Mouse (Mus musculus) right cerebral cortex, adult 18-20 months (tissue): Measurements from ENCODE around the gene Bsx.

Source experiments
- DNase-seq: peaks from one replicate; pipeline ENCODE4 v3.0.0; 2022; ENCODE audit warnings: mixed read lengths

Bsx gene

GRCm38 (mm10) chr9:40907413-40907812 is 33.5 kb downstream of the Bsx start:
- no peak for DNase-seq

GRCm38 (mm10) chr9:40908411-40908810 is 34.5 kb downstream of the Bsx start:
- DNase-seq = no peak

- DNase-seq = no peak
Measured at GRCm38 (mm10) chr9:40908915-40909314, 35.0 kb downstream of the Bsx start.

GRCm38 (mm10) chr9:40917871-40918613 is 44.1 kb downstream of the Bsx start:
- DNase-seq = no peak

- no peak for DNase-seq
Measured at GRCm38 (mm10) chr9:40927351-40927980, 53.5 kb downstream of the Bsx start.
